In genomic region chr8:120418188-120418587, GRCm38 (mm10) we compare ENCODE assay signal across 12 mouse cellular contexts.
A peak's percentile ranks its signal among the peaks of the same experiment; 100 is the strongest.
DNase-seq lines count a peak whose midpoint lies in the region; ATAC-seq and TF ChIP-seq lines count a peak whose summit lies in the region.
"Had no signal": no experiment of that assay in that cellular context is flagged by ENCODE, and none has a peak within 500 bp of the region (broad histone marks: within the 10 kb centered on the region; RNA-seq: fewer than 3 reads in every experiment).

No protein-coding gene starts in this region.

- no peak overlapping the region for H3K9ac ChIP-seq in forebrain, embryonic 16.5 days (replicated peaks; ENCODE audit: low read depth, low read length)
- no peak overlapping the region for H3K9ac ChIP-seq in midbrain, embryonic 16.5 days (ENCODE audit: low read depth, low read length)
- H3K9ac ChIP-seq in neural tube, embryonic 13.5 days = 0 out of 2 replicates have a peak overlapping the region, but pooled peaks have one; percentile 45

- peak overlapping the region; percentile 92 for H3K27ac ChIP-seq in forebrain, embryonic 10.5 days
- no peak overlapping the region for H3K27ac ChIP-seq in forebrain, embryonic 16.5 days (ENCODE audit: low read length)
- H3K27ac ChIP-seq in midbrain, embryonic 10.5 days (replicated peaks) = peak overlapping the region; percentile 86
- no peak overlapping the region for H3K27ac ChIP-seq in midbrain, embryonic 16.5 days (ENCODE audit: low read length)
- no peak overlapping the region for H3K27ac ChIP-seq in kidney, adult 2 months (ENCODE audit: insufficient read depth, low read depth, low read length)
- H3K27ac ChIP-seq in neural tube, embryonic 13.5 days (replicated peaks) = peak overlapping the region; percentile 97
- H3K27ac ChIP-seq: macrophage had no signal

- H3K36me3 ChIP-seq in forebrain, embryonic 10.5 days (replicated peaks) = no peaks in the 10 kb centered on the region
- H3K36me3 ChIP-seq in forebrain, embryonic 16.5 days (ENCODE audit: control insufficient read depth, insufficient read depth) = no peaks in the 10 kb centered on the region
- no peaks in the 10 kb centered on the region for H3K36me3 ChIP-seq in midbrain, embryonic 10.5 days
- H3K36me3 ChIP-seq in midbrain, embryonic 16.5 days (ENCODE audit: control insufficient read depth, insufficient read depth, low read length) = no peaks in the 10 kb centered on the region
- no peaks in the 10 kb centered on the region for H3K36me3 ChIP-seq in kidney, adult 2 months (ENCODE audit: control insufficient read depth, insufficient read depth, low read length)
- no peaks in the 10 kb centered on the region for H3K36me3 ChIP-seq in neural tube, embryonic 13.5 days

- no peak overlapping the region for H3K4me2 ChIP-seq in forebrain, embryonic 16.5 days (ENCODE audit: low read length)
- no peak overlapping the region for H3K4me2 ChIP-seq in midbrain, embryonic 16.5 days (ENCODE audit: low read length)
- H3K4me2 ChIP-seq in neural tube, embryonic 13.5 days = no peak overlapping the region

- H3K27me3 ChIP-seq in forebrain, embryonic 10.5 days (ENCODE audit: poor library complexity, severe bottlenecking) = peaks cover 84% of the 10 kb centered on the region
- H3K27me3 ChIP-seq in forebrain, embryonic 16.5 days (replicated peaks; ENCODE audit: control insufficient read depth, insufficient read depth, low read length) = no peaks in the 10 kb centered on the region
- H3K27me3 ChIP-seq in midbrain, embryonic 10.5 days (ENCODE audit: low read depth, poor library complexity, severe bottlenecking) = peaks cover 79% of the 10 kb centered on the region
- H3K27me3 ChIP-seq in midbrain, embryonic 16.5 days (ENCODE audit: control insufficient read depth, insufficient read depth, low read depth, low read length) = no peaks in the 10 kb centered on the region
- no peaks in the 10 kb centered on the region for H3K27me3 ChIP-seq in kidney, adult 2 months (replicated peaks; ENCODE audit: control insufficient read depth, insufficient read depth, low read length)
- H3K27me3 ChIP-seq in neural tube, embryonic 13.5 days = no peaks in the 10 kb centered on the region

- H3K9me3 ChIP-seq in forebrain, embryonic 10.5 days = no peaks in the 10 kb centered on the region
- H3K9me3 ChIP-seq in forebrain, embryonic 16.5 days (ENCODE audit: control insufficient read depth, low read length) = no peaks in the 10 kb centered on the region
- H3K9me3 ChIP-seq in midbrain, embryonic 10.5 days (replicated peaks) = no peaks in the 10 kb centered on the region
- H3K9me3 ChIP-seq in midbrain, embryonic 16.5 days (replicated peaks; ENCODE audit: control insufficient read depth, low read length, poor library complexity, severe bottlenecking) = no peaks in the 10 kb centered on the region
- H3K9me3 ChIP-seq in neural tube, embryonic 13.5 days = no peaks in the 10 kb centered on the region

- ATAC-seq in forebrain, embryonic 16.5 days = no peak
- ATAC-seq in midbrain, embryonic 16.5 days = no peak
- ATAC-seq in neural tube, embryonic 13.5 days (ENCODE audit: low read depth) = no peak
- ATAC-seq: activated CD4-positive, CD25-positive, alpha-beta regulatory T cell, adult 4 months had no signal

- 74% methylated on average over 5 of the region's 5 CpGs for WGBS in forebrain, embryonic 10.5 days
- 50% methylated on average over 5 of the region's 5 CpGs for WGBS in forebrain, embryonic 16.5 days
- WGBS in midbrain, embryonic 10.5 days = 71% methylated on average over 5 of the region's 5 CpGs
- WGBS in midbrain, embryonic 16.5 days = 73% methylated on average over 5 of the region's 5 CpGs
- WGBS in kidney, adult 2 months = 37% methylated on average over 5 of the region's 5 CpGs
- WGBS in neural tube, embryonic 13.5 days = 71% methylated on average over 5 of the region's 5 CpGs

- H3K4me1 ChIP-seq in forebrain, embryonic 10.5 days = peaks cover 100% of the 10 kb centered on the region
- peaks cover 65% of the 10 kb centered on the region for H3K4me1 ChIP-seq in forebrain, embryonic 16.5 days (replicated peaks; ENCODE audit: control insufficient read depth, insufficient read depth, low read length)
- H3K4me1 ChIP-seq in midbrain, embryonic 10.5 days = peaks cover 100% of the 10 kb centered on the region
- peaks cover 52% of the 10 kb centered on the region for H3K4me1 ChIP-seq in midbrain, embryonic 16.5 days (ENCODE audit: control insufficient read depth, insufficient read depth, low read length)
- no peaks in the 10 kb centered on the region for H3K4me1 ChIP-seq in kidney, adult 2 months (ENCODE audit: control insufficient read depth, insufficient read depth, low read length)
- peaks cover 100% of the 10 kb centered on the region for H3K4me1 ChIP-seq in neural tube, embryonic 13.5 days (replicated peaks)

- intact Hi-C loops in heart, postnatal 10 days (cut with DNase I) = loop anchor here (5.0 kb wide), 1 partner anchor 69 kb away; no protein-coding TSS in a partner anchor

- TF ChIP-seq CTCF in kidney, adult 2 months (conservative IDR thresholded peaks at IDR 0.05; ENCODE audit: insufficient read depth, insufficient read length, low read depth, low read length) = no peak

- no peak overlapping the region for H3K4me3 ChIP-seq in forebrain, embryonic 10.5 days
- no peak overlapping the region for H3K4me3 ChIP-seq in forebrain, embryonic 16.5 days (replicated peaks; ENCODE audit: low read length)
- H3K4me3 ChIP-seq in midbrain, embryonic 10.5 days = no peak overlapping the region
- H3K4me3 ChIP-seq in midbrain, embryonic 16.5 days (ENCODE audit: low read depth, low read length) = no peak overlapping the region
- H3K4me3 ChIP-seq in kidney, adult 2 months (ENCODE audit: insufficient read depth, low read depth, low read length) = no peak overlapping the region
- H3K4me3 ChIP-seq in neural tube, embryonic 13.5 days = no peak overlapping the region

- DNase-seq in forebrain, embryonic 10.5 days (ENCODE audit: extremely low spot score, low spot score) = no peak
- no peak for DNase-seq in midbrain, embryonic 10.5 days (ENCODE audit: low spot score)
- peak; percentile 51 for DNase-seq in kidney, adult 2 months
- no peak for DNase-seq in heart, postnatal 10 days
- DNase-seq in cerebellum, postnatal 4 days (ENCODE audit: low spot score in 2 of 2) = no peak
- DNase-seq: right cerebral cortex, postnatal 4 days; thymus, adult 18-20 months had no signal

- no peak for TF ChIP-seq POLR2A in kidney, adult 2 months (IDR thresholded peaks at IDR 0.05; ENCODE audit: low read depth, low read length)

Comparison
In these comparisons a context has a peak if more than half of its experiments do, and no peak if none do; other contexts are left out.
1. H3K27ac ChIP-seq: peak in forebrain, embryonic 10.5 days (single experiment), midbrain, embryonic 10.5 days (single experiment) and neural tube, embryonic 13.5 days (single experiment); none in forebrain, embryonic 16.5 days (single experiment), midbrain, embryonic 16.5 days (single experiment) and kidney, adult 2 months (single experiment).